Mouse (Mus musculus) neural tube, embryonic 14.5 days (tissue): ENCODE data around the gene Pdia2. TPM values are rescaled to one million over a fixed set of nuclear protein-coding genes. Genes with fewer than 3 reads are reported as not detected.
"Not testable (repeated sequence)": the region's sequence is repeated elsewhere in the genome, so short reads cannot be mapped to it uniquely, and the experiment has no call there.

ENCODE experiments used
- ATAC-seq: fragments of 200-750 bp; cut with Nextera tagmentation; 2 replicates; pipeline ENCODE4 v1.8.0; 2017; ENCODE audit warnings: low read depth, mild to moderate bottlenecking, moderate TSS enrichment, moderate library complexity
- H3K27ac ChIP-seq: fragments of 300-500 bp; sonication (generic); 2 replicates; pipeline ENCODE4 v1.5.1; 2014; ENCODE audit warnings: low read depth, mild to moderate bottlenecking, control low read depth, low read length, moderate library complexity, mixed read lengths
- H3K27me3 ChIP-seq: fragments of 300-500 bp; sonication (generic); 2 replicates; pipeline ENCODE4 v1.6.1; 2014; ENCODE audit warnings: low read length; ENCODE audit not compliant: control insufficient read depth, insufficient read depth
- H3K36me3 ChIP-seq: fragments of 300-500 bp; sonication (generic); 2 replicates; pipeline ENCODE4 v1.6.1; 2014; ENCODE audit warnings: low read length, mixed read lengths; ENCODE audit not compliant: control insufficient read depth, insufficient read depth
- H3K4me1 ChIP-seq: fragments of 300-500 bp; sonication (generic); 2 replicates; pipeline ENCODE4 v1.6.1; 2014; ENCODE audit warnings: low read length; ENCODE audit not compliant: control insufficient read depth, insufficient read depth
- H3K4me2 ChIP-seq: fragments of 300-500 bp; sonication (generic); 2 replicates; pipeline ENCODE4 v1.6.1; 2014; ENCODE audit warnings: mild to moderate bottlenecking, low read depth, low read length, control low read depth
- H3K4me3 ChIP-seq: fragments of 300-500 bp; sonication (generic); 2 replicates; pipeline ENCODE4 v1.5.1; 2014; ENCODE audit warnings: low read depth, low read length, control low read depth, mixed read lengths
- H3K9ac ChIP-seq: fragments of 300-500 bp; sonication (generic); replicated peaks from 2 replicates; pipeline ENCODE4 v1.6.1; 2014; ENCODE audit warnings: low read depth, mild to moderate bottlenecking, control low read depth, low read length, mixed read lengths
- H3K9me3 ChIP-seq: fragments of 300-500 bp; sonication (generic); 2 replicates; pipeline ENCODE4 v1.6.1; 2016; ENCODE audit warnings: low read length; ENCODE audit not compliant: control insufficient read depth
- WGBS: fragments of 180-500 bp; shearing (Covaris S2); extraction: QIAGEN DNeasy Blood & Tissue Kit; methylation state at CpG from one replicate; pipeline ENCODE4 v1.1.7; 2014; 5-methylcytosine and 5-hydroxymethylcytosine counted together
- polyA plus RNA-seq: library from polyadenylated mRNA; unstranded; fragments of >200 nt; fragmentation: Nextera tagmentation; extraction: Ambion mirVana; gene quantifications from 2 replicates; pipeline ENCODE4 v1.2.1, GENCODE M21; 2014

Pdia2 gene
- polyA plus RNA-seq, 1 experiment from 2014 or later = 0.32 TPM

- Histone ChIP-seq H3K9ac (no peak overlapping the region), H3K36me3 (peaks cover 49% of the 10 kb centered on the region), H3K4me1 (no peaks in the 10 kb centered on the region), H3K4me3 (no peak overlapping the region), H3K27me3 (no peaks in the 10 kb centered on the region), H3K4me2 (no peak overlapping the region), H3K9me3 (no peaks in the 10 kb centered on the region), H3K27ac (no peak overlapping the region)
- no peak for ATAC-seq
- WGBS = 96% methylated on average over 11 of the region's 11 CpGs
Measured at GRCm38 (mm10) chr17:26188091-26188805, 10.6 kb downstream of the Pdia2 start.

DNA sequence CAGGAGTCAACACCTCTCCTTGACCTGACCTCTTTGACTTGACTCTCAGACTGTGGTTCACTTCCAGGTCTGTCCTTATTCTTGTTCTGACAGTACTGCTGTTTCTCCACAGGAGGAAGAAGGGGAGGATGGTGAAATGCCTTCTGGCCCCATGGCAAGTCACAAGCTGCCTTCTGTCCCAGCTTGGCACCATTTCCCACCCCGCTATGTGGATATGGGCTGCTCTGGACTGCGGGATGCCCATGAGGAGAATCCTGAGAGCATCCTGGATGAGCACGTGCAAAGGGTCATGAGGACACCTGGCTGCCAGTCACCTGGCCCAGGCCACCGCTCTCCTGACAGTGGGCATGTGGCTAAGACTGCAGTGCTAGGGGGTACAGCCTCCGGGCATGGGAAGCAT is 11.3 kb downstream of the Pdia2 start:
- H3K9ac ChIP-seq = no peak overlapping the region
- H3K27me3 ChIP-seq = no peaks in the 10 kb centered on the region
- H3K9me3 ChIP-seq = no peaks in the 10 kb centered on the region
- H3K4me2 ChIP-seq = no peak overlapping the region
- H3K36me3 ChIP-seq = peaks cover 49% of the 10 kb centered on the region
- H3K4me3 ChIP-seq = no peak overlapping the region
- H3K27ac ChIP-seq = no peak overlapping the region
- 98% methylated on average over 5 of the region's 5 CpGs for WGBS
- no peak for ATAC-seq
- no peaks in the 10 kb centered on the region for H3K4me1 ChIP-seq

GRCm38 (mm10) chr17:26181179-26181578 is 17.7 kb downstream of the Pdia2 start:
- H3K4me2 ChIP-seq = no peak overlapping the region
- no peaks in the 10 kb centered on the region for H3K4me1 ChIP-seq
- H3K4me3 ChIP-seq = no peak overlapping the region
- no peaks in the 10 kb centered on the region for H3K9me3 ChIP-seq
- WGBS = 97% methylated on average over 3 of the region's 3 CpGs
- H3K27me3 ChIP-seq = no peaks in the 10 kb centered on the region
- H3K9ac ChIP-seq = no peak overlapping the region
- H3K36me3 ChIP-seq = peaks cover 3% of the 10 kb centered on the region
- H3K27ac ChIP-seq = no peak overlapping the region
- no peak for ATAC-seq

DNA sequence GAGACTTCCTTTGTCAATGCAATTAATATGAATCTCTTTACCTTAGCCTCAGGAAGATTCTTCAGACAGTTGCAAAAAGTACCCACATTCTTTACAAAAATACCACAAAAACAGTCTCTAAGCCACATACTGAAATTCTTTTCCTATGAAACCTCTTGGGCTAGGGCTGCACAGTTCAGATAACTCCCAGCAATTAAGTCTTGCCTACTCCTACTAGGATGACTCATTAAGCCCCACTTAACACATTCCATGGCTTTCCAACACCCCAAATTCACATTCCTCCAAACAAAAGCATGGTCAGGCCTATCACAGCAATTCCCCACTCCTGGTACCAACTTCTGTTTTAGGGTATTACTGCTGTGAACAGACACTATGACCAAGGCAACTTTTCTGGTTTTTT is 20.3 kb downstream of the Pdia2 start:
- H3K4me3 ChIP-seq = no peak overlapping the region
- H3K36me3 ChIP-seq = peaks cover under 1% of the 10 kb centered on the region; the same call in 1 of the 2 replicates
- H3K9ac ChIP-seq = no peak overlapping the region
- ATAC-seq = no peak
- H3K4me1 ChIP-seq = no peaks in the 10 kb centered on the region
- no peak overlapping the region for H3K27ac ChIP-seq
- no peaks in the 10 kb centered on the region for H3K9me3 ChIP-seq
- H3K4me2 ChIP-seq = no peak overlapping the region
- H3K27me3 ChIP-seq = no peaks in the 10 kb centered on the region

- H3K27ac ChIP-seq, ATAC-seq, H3K4me2 ChIP-seq, H3K4me3 ChIP-seq, H3K36me3 ChIP-seq, H3K27me3 ChIP-seq, H3K9me3 ChIP-seq, H3K4me1 ChIP-seq, H3K9ac ChIP-seq: not testable (repeated sequence)
- 85% methylated on average over 2 of the region's 2 CpGs for WGBS
Measured at GRCm38 (mm10) chr17:26175248-26175647, 23.6 kb downstream of the Pdia2 start.

DNA sequence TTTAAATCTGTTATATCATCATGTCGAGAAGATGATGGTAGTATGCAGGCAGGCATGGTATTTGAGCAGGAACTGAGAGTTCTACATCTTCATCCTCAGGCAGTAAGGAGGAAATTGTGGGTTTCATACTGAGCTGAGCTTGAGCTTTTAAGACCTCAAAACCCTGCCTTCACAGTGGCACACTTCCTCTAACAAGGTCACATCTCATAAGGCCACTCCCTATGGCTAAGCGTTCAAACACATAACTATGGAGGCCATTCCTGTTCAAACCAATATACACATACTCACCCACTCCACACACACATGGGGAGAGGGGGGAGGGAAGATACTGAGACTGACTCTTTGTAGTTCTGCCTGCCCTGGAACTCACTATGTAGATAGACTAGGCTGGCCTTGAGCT is 30.8 kb downstream of the Pdia2 start:
- Histone ChIP-seq H3K4me1 (no peaks in the 10 kb centered on the region), H3K27ac (no peak overlapping the region), H3K4me3 (no peak overlapping the region), H3K9me3 (no peaks in the 10 kb centered on the region), H3K4me2 (no peak overlapping the region), H3K36me3 (no peaks in the 10 kb centered on the region), H3K9ac (no peak overlapping the region), H3K27me3 (no peaks in the 10 kb centered on the region)
- WGBS = 88% methylated on average over 2 of the region's 2 CpGs
- no peak for ATAC-seq

- 97% methylated on average over 1 of the region's 1 CpGs for WGBS
- no peak overlapping the region for H3K4me3 ChIP-seq
- no peaks in the 10 kb centered on the region for H3K36me3 ChIP-seq
- ATAC-seq = no peak
- H3K27ac ChIP-seq = no peak overlapping the region
- no peaks in the 10 kb centered on the region for H3K9me3 ChIP-seq
- no peaks in the 10 kb centered on the region for H3K27me3 ChIP-seq
- no peak overlapping the region for H3K9ac ChIP-seq
- no peak overlapping the region for H3K4me2 ChIP-seq
- no peaks in the 10 kb centered on the region for H3K4me1 ChIP-seq
Measured at GRCm38 (mm10) chr17:26162736-26163135, 36.2 kb downstream of the Pdia2 start.

DNA sequence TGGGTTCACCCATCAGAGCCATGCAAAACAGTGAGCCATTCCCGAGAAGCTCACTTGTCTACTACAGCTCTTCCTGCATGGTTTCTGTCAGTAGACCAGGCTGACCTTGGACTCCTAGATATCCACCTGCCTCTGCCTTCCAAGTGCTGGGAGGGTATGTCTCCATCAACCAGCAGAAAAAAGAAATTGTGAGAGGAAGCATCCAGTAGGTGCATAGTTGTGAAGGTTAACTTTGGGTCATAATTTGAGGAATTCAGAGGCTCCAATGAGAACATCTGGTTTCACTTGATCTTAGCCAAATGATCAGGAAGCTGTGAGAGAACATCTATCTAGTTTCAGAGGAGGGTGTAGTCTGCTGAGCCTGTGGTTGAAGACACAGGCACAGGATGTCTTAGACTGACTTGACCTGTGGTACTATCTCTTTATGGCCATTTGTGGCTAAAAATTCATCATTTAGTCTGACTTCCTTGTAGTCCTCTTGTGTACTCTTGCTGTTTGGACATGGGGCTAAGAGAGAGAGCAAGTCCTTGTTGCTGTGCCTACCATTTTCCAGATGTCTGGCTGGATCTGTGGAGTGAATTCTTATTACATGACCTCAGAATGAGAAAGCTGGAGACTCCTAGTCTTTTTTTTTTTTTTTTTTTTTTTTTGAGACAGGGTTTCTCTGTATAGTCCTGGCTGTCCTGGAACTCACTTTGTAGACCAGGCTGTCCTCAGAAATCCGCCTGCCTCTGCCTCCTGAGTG is 46.8 kb downstream of the Pdia2 start:
- no peaks in the 10 kb centered on the region for H3K4me1 ChIP-seq
- 95% methylated on average over 2 of the region's 2 CpGs for WGBS
- no peaks in the 10 kb centered on the region for H3K36me3 ChIP-seq
- no peak overlapping the region for H3K27ac ChIP-seq
- no peak for ATAC-seq
- no peaks in the 10 kb centered on the region for H3K9me3 ChIP-seq
- no peak overlapping the region for H3K4me3 ChIP-seq
- no peak overlapping the region for H3K9ac ChIP-seq
- no peak overlapping the region for H3K4me2 ChIP-seq
- H3K27me3 ChIP-seq = no peaks in the 10 kb centered on the region

- Histone ChIP-seq H3K4me2 (no peak overlapping the region), H3K9me3 (no peaks in the 10 kb centered on the region), H3K9ac (no peak overlapping the region), H3K27me3 (no peaks in the 10 kb centered on the region), H3K27ac (no peak overlapping the region), H3K36me3 (peaks cover 8% of the 10 kb centered on the region; the same call in 1 of the 2 replicates), H3K4me1 (no peaks in the 10 kb centered on the region), H3K4me3 (no peak overlapping the region)
- 79% methylated on average over 2 of the region's 2 CpGs for WGBS
- no peak for ATAC-seq
Measured at GRCm38 (mm10) chr17:26149056-26149455, 49.8 kb downstream of the Pdia2 start.
